ENCODE assay signal across 28 mouse cellular contexts in genomic region chr17:85013485-85013884, GRCm38 (mm10). TPM values are rescaled to one million over a fixed set of nuclear protein-coding genes. Genes with fewer than 3 reads are reported as not detected.
A peak's percentile ranks its signal among the peaks of the same experiment; 100 is the strongest.
DNase-seq lines count a peak whose midpoint lies in the region; ATAC-seq and TF ChIP-seq lines count a peak whose summit lies in the region.
"Had no signal": no experiment of that assay in that cellular context is flagged by ENCODE, and none has a peak within 500 bp of the region (broad histone marks: within the 10 kb centered on the region; RNA-seq: fewer than 3 reads in every experiment).

No protein-coding gene starts in this region.

- dilution Hi-C loops in CH12.LX (cut with MboI; ENCODE audit: extremely low pct_ligation_motif_present, extremely low pct_unique_long_range_greater_than_20kb, low sequenced_read_pairs): no loop called here

- H3K4me2 ChIP-seq in intestine, embryonic 14.5 days (ENCODE audit: low read length): no peak overlapping the region
- H3K4me2 ChIP-seq in intestine, embryonic 16.5 days (ENCODE audit: low read depth, low read length): no peak overlapping the region
- H3K4me2 ChIP-seq in midbrain, embryonic 13.5 days (replicated peaks): no peak overlapping the region
- no peak overlapping the region for H3K4me2 ChIP-seq in midbrain, embryonic 15.5 days
- 0 out of 2 replicates have a peak overlapping the region, but pooled peaks have one; percentile 8 for H3K4me2 ChIP-seq in CH12.LX (ENCODE audit: insufficient read depth, low read depth, poor library complexity, severe bottlenecking)
- H3K4me2 ChIP-seq: embryonic facial prominence, embryonic 13.5 days; embryonic facial prominence, embryonic 15.5 days; forebrain, embryonic 12.5 days had no signal

- no peaks in the 10 kb centered on the region for H3K4me1 ChIP-seq in intestine, embryonic 14.5 days (replicated peaks; ENCODE audit: control insufficient read depth, insufficient read depth, low read length)
- no peaks in the 10 kb centered on the region for H3K4me1 ChIP-seq in intestine, embryonic 16.5 days (ENCODE audit: control insufficient read depth, insufficient read depth, low read length)
- H3K4me1 ChIP-seq in midbrain, embryonic 13.5 days (replicated peaks): no peaks in the 10 kb centered on the region
- no peaks in the 10 kb centered on the region for H3K4me1 ChIP-seq in midbrain, embryonic 15.5 days
- peaks cover 8 to 33% of the 10 kb centered on the region in 2 experiments for H3K4me1 ChIP-seq in CH12.LX (ENCODE audit: control insufficient read depth in 1 of 2, insufficient read depth in 2 of 2)
- H3K4me1 ChIP-seq: embryonic facial prominence, embryonic 13.5 days; embryonic facial prominence, embryonic 15.5 days; forebrain, embryonic 10.5 days; forebrain, embryonic 12.5 days had no signal

- WGBS in intestine, embryonic 14.5 days: 75% methylated on average over 6 of the region's 6 CpGs
- 77% methylated on average over 6 of the region's 6 CpGs for WGBS in intestine, embryonic 16.5 days
- 84% methylated on average over 6 of the region's 6 CpGs for WGBS in midbrain, embryonic 13.5 days
- WGBS in midbrain, embryonic 15.5 days: 75% methylated on average over 6 of the region's 6 CpGs

- H3K4me3 ChIP-seq in intestine, embryonic 14.5 days (ENCODE audit: low read depth, low read length): no peak overlapping the region
- H3K4me3 ChIP-seq in intestine, embryonic 16.5 days (ENCODE audit: low read length): no peak overlapping the region
- no peak overlapping the region for H3K4me3 ChIP-seq in midbrain, embryonic 13.5 days (replicated peaks)
- H3K4me3 ChIP-seq in midbrain, embryonic 15.5 days: no peak overlapping the region
- H3K4me3 ChIP-seq in CH12.LX (replicated peaks in 1 of 3; ENCODE audit: low read depth in 2 of 3, low read length in 2 of 3, poor library complexity in 1 of 3): no peak overlapping the region
- H3K4me3 ChIP-seq: embryonic facial prominence, embryonic 13.5 days; embryonic facial prominence, embryonic 15.5 days; erythroblast, embryonic 14.5 days; forebrain, embryonic 10.5 days; forebrain, embryonic 12.5 days had no signal

- TF ChIP-seq POLR2A in CH12.LX (IDR thresholded peaks at IDR 0.05; ENCODE audit: low read depth, low read length): no peak

- no peak overlapping the region for H3K27ac ChIP-seq in intestine, embryonic 14.5 days (ENCODE audit: low read depth)
- no peak overlapping the region for H3K27ac ChIP-seq in intestine, embryonic 16.5 days (ENCODE audit: low read length)
- 0 out of 2 replicates have a peak overlapping the region, but pooled peaks have one; percentile 22 for H3K27ac ChIP-seq in midbrain, embryonic 13.5 days
- H3K27ac ChIP-seq in midbrain, embryonic 15.5 days: no peak overlapping the region
- H3K27ac ChIP-seq in CH12.LX (ENCODE audit: insufficient read depth, low read depth): peak overlapping the region; percentile 47; the same call in 1 of the 2 replicates
- H3K27ac ChIP-seq: embryonic facial prominence, embryonic 13.5 days; embryonic facial prominence, embryonic 15.5 days; forebrain, embryonic 10.5 days; forebrain, embryonic 12.5 days had no signal

- TF ChIP-seq EP300 in CH12.LX (IDR thresholded peaks at IDR 0.05; ENCODE audit: low read length): no peak; the same call in 1 of the 2 replicates

- TF ChIP-seq RAD21 in CH12.LX (IDR thresholded peaks at IDR 0.05; ENCODE audit: low read depth, low read length): no peak; the same call in 1 of the 2 replicates

- H3K36me3 ChIP-seq in intestine, embryonic 14.5 days (ENCODE audit: control insufficient read depth, insufficient read depth, low read length): peaks cover 14% of the 10 kb centered on the region
- no peaks in the 10 kb centered on the region for H3K36me3 ChIP-seq in intestine, embryonic 16.5 days (ENCODE audit: control insufficient read depth, insufficient read depth, low read length)
- peaks cover 16% of the 10 kb centered on the region for H3K36me3 ChIP-seq in midbrain, embryonic 13.5 days
- H3K36me3 ChIP-seq in midbrain, embryonic 15.5 days (replicated peaks): no peaks in the 10 kb centered on the region
- H3K36me3 ChIP-seq in CH12.LX (replicated peaks in 1 of 2; ENCODE audit: control insufficient read depth in 1 of 2, insufficient read depth in 1 of 2, low read length in 1 of 2): peaks cover 0 to 30% of the 10 kb centered on the region in 2 experiments
- H3K36me3 ChIP-seq: embryonic facial prominence, embryonic 15.5 days had no signal

- DNase-seq in intestine, embryonic 14.5 days (ENCODE audit: low spot score): peak; percentile 42
- peak; percentile 84 for DNase-seq in CH12.LX (ENCODE audit: extremely low read depth)
- DNase-seq in c-Kit-positive CD71-positive TER-119-positive erythroid progenitor cells, embryonic 14.5 days (ENCODE audit: low spot score): no peak
- DNase-seq: adrenal gland, adult 8-10 months; adrenal gland, postnatal 14 days; adrenal gland, postnatal 36 days; B cell, adult 2 months; cerebellum, adult 11 months; cerebellum, adult 18-20 months; cerebellum, adult 8-10 months; cerebellum, adult 9-11 months; cerebellum, postnatal 14 days; cerebellum, postnatal 36 days; embryo, embryonic 11 days had no signal

- no peak for ATAC-seq in intestine, embryonic 14.5 days (replicated peaks; ENCODE audit: low FRiP score, low TSS enrichment, low read depth)
- no peak for ATAC-seq in intestine, embryonic 16.5 days
- ATAC-seq in midbrain, embryonic 13.5 days: no peak
- no peak for ATAC-seq in midbrain, embryonic 15.5 days (replicated peaks)
- ATAC-seq: activated CD4-positive, CD25-positive, alpha-beta regulatory T cell, adult 4 months; CD4-positive, CD25-positive, alpha-beta regulatory T cell, adult 4 months; forebrain, embryonic 14.5 days; forebrain, embryonic 16.5 days; Patski had no signal

- in situ Hi-C loops in CH12.LX (cut with MboI; ENCODE audit: low pct_ligation_motif_present, low pct_unique_long_range_greater_than_20kb, low sequenced_read_pairs): no loop called here

- no peaks in the 10 kb centered on the region for H3K27me3 ChIP-seq in intestine, embryonic 14.5 days (replicated peaks; ENCODE audit: control insufficient read depth, insufficient read depth, low read length)
- H3K27me3 ChIP-seq in intestine, embryonic 16.5 days (replicated peaks; ENCODE audit: control insufficient read depth, insufficient read depth, low read length): no peaks in the 10 kb centered on the region
- no peaks in the 10 kb centered on the region for H3K27me3 ChIP-seq in midbrain, embryonic 13.5 days
- no peaks in the 10 kb centered on the region for H3K27me3 ChIP-seq in midbrain, embryonic 15.5 days (replicated peaks)
- no peaks in the 10 kb centered on the region for H3K27me3 ChIP-seq in CH12.LX (replicated peaks)
- H3K27me3 ChIP-seq: embryonic facial prominence, embryonic 13.5 days; embryonic facial prominence, embryonic 15.5 days; forebrain, embryonic 12.5 days; Patski had no signal

- H3K79me2 ChIP-seq in CH12.LX (replicated peaks; ENCODE audit: control insufficient read depth, extremely low read depth, insufficient read depth, poor library complexity, severe bottlenecking): no peaks in the 10 kb centered on the region

- TF ChIP-seq CTCF in CH12.LX (conservative IDR thresholded peaks at IDR 0.05 in 1 of 2, IDR thresholded peaks at IDR 0.05 in 1 of 2; ENCODE audit: low read depth in 2 of 2, low read length in 2 of 2): no peak

- H3K9ac ChIP-seq in intestine, embryonic 14.5 days (ENCODE audit: low read length): no peak overlapping the region
- no peak overlapping the region for H3K9ac ChIP-seq in intestine, embryonic 16.5 days (ENCODE audit: low read depth, low read length)
- no peak overlapping the region for H3K9ac ChIP-seq in midbrain, embryonic 13.5 days (replicated peaks)
- no peak overlapping the region for H3K9ac ChIP-seq in midbrain, embryonic 15.5 days
- no peak overlapping the region for H3K9ac ChIP-seq in CH12.LX (ENCODE audit: insufficient read depth, low read depth)
- H3K9ac ChIP-seq: embryonic facial prominence, embryonic 13.5 days; embryonic facial prominence, embryonic 15.5 days; forebrain, embryonic 12.5 days had no signal

- no peaks in the 10 kb centered on the region for H3K9me3 ChIP-seq in intestine, embryonic 14.5 days (ENCODE audit: control insufficient read depth, low read length)
- H3K9me3 ChIP-seq in intestine, embryonic 16.5 days (ENCODE audit: control insufficient read depth, low read length): no peaks in the 10 kb centered on the region
- no peaks in the 10 kb centered on the region for H3K9me3 ChIP-seq in midbrain, embryonic 13.5 days
- no peaks in the 10 kb centered on the region for H3K9me3 ChIP-seq in midbrain, embryonic 15.5 days
- H3K9me3 ChIP-seq in CH12.LX (replicated peaks; ENCODE audit: low read length): no peaks in the 10 kb centered on the region
- H3K9me3 ChIP-seq: embryonic facial prominence, embryonic 13.5 days; embryonic facial prominence, embryonic 15.5 days; forebrain, embryonic 10.5 days; forebrain, embryonic 12.5 days had no signal

TF ChIP-seq in CH12.LX, 34 proteins besides CTCF, POLR2A, EP300 and RAD21 (continues in another document):
- TF ChIP-seq POLR2AphosphoS2 (IDR thresholded peaks at IDR 0.05; ENCODE audit: low read depth, low read length): no peak
- TF ChIP-seq ZNF384 (IDR thresholded peaks at IDR 0.05; ENCODE audit: low read depth, low read length): peak; percentile 71
- TF ChIP-seq ETS1 (conservative IDR thresholded peaks at IDR 0.05; ENCODE audit: low read depth, low read length): peak; percentile 55; the same call in 1 of the 2 replicates
- 0 out of 2 replicates have a peak, but pooled peaks have one; percentile 16 for TF ChIP-seq TBP (conservative IDR thresholded peaks at IDR 0.05; ENCODE audit: low read depth, low read length)
- 0 out of 2 replicates have a peak, but pooled peaks have one; percentile 23 for TF ChIP-seq MEF2A (IDR thresholded peaks at IDR 0.05; ENCODE audit: borderline replicate concordance, low read depth, low read length)

RNA-seq across cellular contexts. Expression of gene Slc3a1, which starts 14.7 kb away (rescaled TPM):
- polyA plus RNA-seq in intestine, embryonic 14.5 days (2014; fragmentation: Nextera tagmentation; extraction: Ambion mirVana): 1.6 and 2.2 TPM in 2 replicates
- polyA plus RNA-seq in intestine, embryonic 16.5 days (2015; fragmentation: Nextera tagmentation; extraction: Ambion mirVana): 72.2 and 109 TPM in 2 replicates
- 0.66 TPM in 1 of 2 replicates, not detected in the other for polyA plus RNA-seq in midbrain, embryonic 13.5 days (2015; fragmentation: Nextera tagmentation; extraction: Ambion mirVana)
- polyA plus RNA-seq in midbrain, embryonic 15.5 days (2015; fragmentation: Nextera tagmentation; extraction: Ambion mirVana): 0.13 and 0.48 TPM in 2 replicates
- 0.04 TPM in 1 of 2 replicates, not detected in the other for total RNA-seq in CH12.LX (2012; rRNA removed)
- total RNA-seq in CH12.LX (2014; rRNA removed): not detected in 2 replicates
- polyA plus RNA-seq in CH12.LX (2012; ENCODE audit: insufficient read length, low read depth): not detected in 2 replicates
- total RNA-seq: common myeloid progenitor, adult 5-6 weeks had no signal
- polyA plus RNA-seq: erythroblast, embryonic 14.5 days had no signal

RNA-seq across cellular contexts. Expression of gene Ppm1b, which starts 56.9 kb away (rescaled TPM):
- polyA plus RNA-seq in intestine, embryonic 14.5 days (2014; fragmentation: Nextera tagmentation; extraction: Ambion mirVana): 86.4 and 91.4 TPM in 2 replicates
- polyA plus RNA-seq in intestine, embryonic 16.5 days (2015; fragmentation: Nextera tagmentation; extraction: Ambion mirVana): 70.4 and 73.4 TPM in 2 replicates
- 95.8 and 101 TPM in 2 replicates for polyA plus RNA-seq in midbrain, embryonic 13.5 days (2015; fragmentation: Nextera tagmentation; extraction: Ambion mirVana)
- polyA plus RNA-seq in midbrain, embryonic 15.5 days (2015; fragmentation: Nextera tagmentation; extraction: Ambion mirVana): 91.7 and 95.1 TPM in 2 replicates
- total RNA-seq in CH12.LX (2012; rRNA removed): 33.2 and 37.7 TPM in 2 replicates
- 39.5 and 39.9 TPM in 2 replicates for total RNA-seq in CH12.LX (2014; rRNA removed)
- 47.8 and 49.6 TPM in 2 replicates for polyA plus RNA-seq in CH12.LX (2012; ENCODE audit: insufficient read length, low read depth)

Comparison
In these comparisons a context has a peak if more than half of its experiments do, and no peak if none do; other contexts are left out.
1. H3K27ac ChIP-seq: peak in midbrain, embryonic 13.5 days (single experiment) and CH12.LX (single experiment); none in intestine, embryonic 14.5 days (single experiment), intestine, embryonic 16.5 days (single experiment) and midbrain, embryonic 15.5 days (single experiment).
2. RNA of gene Slc3a1, which starts 14.7 kb away (polyA plus RNA-seq): 72.2 to 109 TPM in intestine, embryonic 16.5 days; 1.6 to 2.2 TPM in intestine, embryonic 14.5 days, 0.66 TPM in midbrain, embryonic 13.5 days, 0.13 to 0.48 TPM in midbrain, embryonic 15.5 days and not detected in CH12.LX; every median in the first group is over 10 times any median in the second.